Mouse (Mus musculus) kidney, postnatal 14 days (tissue): ENCODE data around the gene Gzmm.

Source experiments
- DNase-seq: peaks from one replicate; pipeline ENCODE4 v3.0.0; 2022; ENCODE audit warnings: mixed read lengths

The Gzmm gene

GRCm38 (mm10) chr10:79704065-79704969 lies 15.5 kb downstream of the Gzmm start, which contains the start of gene Bsg:
Gene Bsg, plus strand, starts transcription at chr10:79704491.
- peak; percentile 100 for DNase-seq

DNA sequence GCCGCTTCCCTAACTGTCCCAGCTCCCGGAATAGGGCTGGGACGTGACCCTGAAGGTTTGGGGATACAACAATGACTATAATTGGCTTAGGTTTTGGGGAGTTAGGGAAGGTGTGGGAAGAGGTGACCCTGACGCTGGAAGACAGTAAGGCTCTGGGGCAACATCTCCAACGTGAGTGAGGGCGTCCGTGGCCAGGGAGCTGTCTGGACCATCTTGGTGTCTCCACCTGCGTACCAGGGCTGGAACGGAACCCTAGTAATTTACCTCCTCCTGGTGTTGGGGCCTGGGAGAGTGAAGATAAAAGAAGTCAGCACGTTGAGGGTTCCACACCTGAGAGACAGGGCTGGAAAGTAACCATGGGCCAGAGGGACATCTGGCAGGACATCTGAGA lies 16.1 kb downstream of the Gzmm start:
- DNase-seq, result no peak

GRCm38 (mm10) chr10:79705951-79706350 lies 17.1 kb downstream of the Gzmm start:
- DNase-seq, result no peak

GRCm38 (mm10) chr10:79706406-79707094 lies 17.7 kb downstream of the Gzmm start:
- no peak for DNase-seq

- DNase-seq, result no peak
Observed at GRCm38 (mm10) chr10:79707162-79707561, 18.3 kb downstream of the Gzmm start.

- DNase-seq, result no peak
Observed at GRCm38 (mm10) chr10:79707759-79708158, 18.9 kb downstream of the Gzmm start.

GRCm38 (mm10) chr10:79708668-79709067 lies 19.8 kb downstream of the Gzmm start:
- DNase-seq, result no peak

DNA sequence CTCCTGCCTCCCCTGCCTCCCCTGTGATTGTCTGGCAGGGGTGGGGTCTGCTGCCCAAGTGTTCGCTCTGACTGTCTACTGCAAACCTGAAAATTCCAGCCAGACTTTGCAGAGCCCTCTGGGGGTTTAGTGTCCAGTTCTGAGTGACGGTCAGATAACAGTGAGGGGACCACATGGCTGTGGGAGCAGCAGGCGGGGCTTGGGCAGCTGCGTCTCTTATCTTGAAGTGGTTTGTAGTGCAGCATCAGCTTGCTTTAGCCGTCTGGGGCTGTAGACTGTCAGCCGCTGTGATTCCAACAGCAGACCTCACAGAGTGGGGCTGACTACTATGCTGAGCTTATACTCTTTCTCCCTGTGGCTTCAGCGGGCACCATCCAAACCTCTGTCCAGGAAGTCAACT lies 20.5 kb downstream of the Gzmm start:
- DNase-seq, result no peak

DNA sequence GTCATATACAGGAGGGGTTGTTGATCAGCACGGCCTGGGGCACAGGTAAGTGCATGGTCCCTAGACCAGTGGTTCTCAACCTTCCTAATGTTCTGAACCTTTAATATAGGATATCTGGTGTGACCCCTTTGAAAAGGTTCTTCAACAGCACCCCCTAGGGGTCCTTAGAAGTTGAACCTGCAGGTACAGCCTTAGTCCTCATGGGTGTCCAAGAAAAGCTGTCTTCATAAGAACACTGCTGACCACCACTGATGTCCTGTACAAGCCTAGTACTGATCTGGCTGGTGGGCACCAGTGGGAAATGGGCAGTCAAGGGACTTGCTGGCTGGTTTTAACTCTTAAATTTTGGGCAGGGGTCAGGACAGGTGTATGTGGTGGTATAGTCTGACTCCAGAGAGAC lies 23.2 kb downstream of the Gzmm start:
- DNase-seq, result no peak

GRCm38 (mm10) chr10:79712499-79713126 lies 23.8 kb downstream of the Gzmm start:
- DNase-seq, result peak; percentile 79

- no peak for DNase-seq
Observed at GRCm38 (mm10) chr10:79713163-79713562, 24.3 kb downstream of the Gzmm start.

- no peak for DNase-seq
Observed at GRCm38 (mm10) chr10:79714996-79715395, 26.2 kb downstream of the Gzmm start.

- DNase-seq, result no peak
Observed at GRCm38 (mm10) chr10:79716254-79716987, 27.6 kb downstream of the Gzmm start, which contains the start of gene Hcn2. Gene Hcn2, plus strand, starts transcription at chr10:79716634.

GRCm38 (mm10) chr10:79716988-79717355 lies 28.2 kb downstream of the Gzmm start:
- no peak for DNase-seq

DNA sequence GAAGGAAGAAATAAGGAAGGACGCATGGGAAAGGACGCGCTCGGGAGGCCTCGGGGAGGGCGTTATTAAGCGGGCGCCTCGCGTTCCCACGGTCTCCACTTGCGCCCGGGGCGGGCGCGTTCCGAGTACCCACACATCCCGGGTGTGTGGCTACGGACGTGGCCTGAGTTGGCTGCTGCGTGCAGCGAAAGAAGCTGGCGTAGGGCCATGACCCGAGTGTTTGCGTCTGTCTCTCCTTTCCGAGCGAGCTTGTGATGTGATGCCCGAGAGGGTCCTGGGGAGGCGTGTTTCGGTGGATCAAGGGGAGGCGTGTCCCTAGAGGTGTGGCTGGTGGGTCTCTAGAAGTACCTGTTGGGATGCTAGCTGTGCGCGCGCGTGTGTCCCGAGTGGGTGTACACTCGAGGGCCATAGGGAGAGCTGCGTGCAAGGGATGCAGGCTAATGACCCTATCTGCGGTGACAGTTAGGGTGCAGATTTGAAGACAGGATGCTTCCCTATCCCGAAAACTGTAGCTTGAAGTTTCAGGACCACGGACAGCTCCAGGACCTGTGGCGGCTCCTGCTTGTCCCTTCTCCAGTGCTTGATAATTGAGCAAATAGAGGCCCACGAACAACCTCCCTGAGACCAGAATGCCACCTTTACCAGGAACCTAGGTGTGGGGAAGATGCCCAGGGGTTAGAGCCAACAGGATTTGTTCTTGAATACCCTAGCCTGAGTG lies 29.0 kb downstream of the Gzmm start:
- DNase-seq, result peak; percentile 78

DNA sequence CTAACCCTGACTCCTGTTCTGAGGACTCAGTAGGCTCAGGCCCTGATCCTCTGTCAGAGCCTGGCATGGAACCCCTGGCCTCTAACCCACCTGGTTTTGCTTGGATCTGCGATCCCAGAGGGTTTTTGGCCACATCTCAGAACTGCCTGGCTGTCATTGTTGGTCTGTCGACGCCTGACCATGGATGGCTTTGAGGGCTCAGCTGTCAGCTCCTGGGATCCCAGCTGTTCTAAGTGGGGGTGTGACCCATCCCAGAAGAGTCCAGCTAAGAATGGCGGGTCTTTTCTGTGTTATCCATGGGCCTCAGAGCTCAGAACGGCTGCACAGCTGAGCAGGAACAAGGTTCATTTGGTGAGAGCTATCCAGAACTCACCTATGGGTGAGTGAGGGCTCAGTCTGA lies 32.3 kb downstream of the Gzmm start:
- DNase-seq, result no peak

DNA sequence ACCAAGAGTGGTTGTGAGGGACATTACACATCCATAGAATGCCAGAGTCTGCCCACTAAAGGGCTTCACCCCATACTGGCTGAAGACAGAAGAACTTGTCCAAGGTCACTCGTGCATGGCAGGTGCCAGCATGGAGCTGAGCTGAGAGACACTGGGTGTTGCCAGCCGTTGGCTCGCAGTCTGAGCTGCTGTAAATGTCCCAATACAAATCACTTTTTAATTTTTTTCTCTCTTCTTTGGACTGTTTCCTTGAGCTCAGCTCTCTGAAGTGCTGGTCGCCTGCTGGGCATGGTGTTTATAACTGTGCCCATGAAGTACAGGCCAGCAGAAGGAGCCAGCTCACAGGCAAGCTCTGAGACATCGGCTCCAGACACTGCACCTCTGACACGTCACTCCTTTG lies 34.2 kb downstream of the Gzmm start:
- no peak for DNase-seq

- DNase-seq, result no peak
Observed at GRCm38 (mm10) chr10:79723692-79724091, 34.9 kb downstream of the Gzmm start.

DNA sequence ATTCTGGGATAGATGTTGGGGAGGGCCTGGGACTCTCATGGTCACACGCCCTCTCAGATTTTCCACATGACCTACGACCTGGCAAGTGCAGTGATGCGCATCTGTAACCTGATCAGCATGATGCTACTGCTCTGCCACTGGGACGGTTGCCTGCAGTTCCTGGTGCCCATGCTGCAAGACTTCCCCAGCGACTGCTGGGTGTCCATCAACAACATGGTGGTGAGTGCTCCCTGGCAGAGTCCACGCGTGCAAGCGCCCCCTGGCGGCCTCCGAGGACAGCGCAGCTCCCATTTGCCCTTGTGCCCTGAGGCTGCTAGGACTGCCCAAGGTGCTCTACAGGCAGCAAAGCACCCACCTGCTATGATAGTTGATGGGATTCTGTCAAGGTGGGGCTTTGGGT lies 37.3 kb downstream of the Gzmm start:
- peak; percentile 55 for DNase-seq

- no peak for DNase-seq
Observed at GRCm38 (mm10) chr10:79728323-79729249, 39.8 kb downstream of the Gzmm start.

GRCm38 (mm10) chr10:79729357-79729965 lies 40.6 kb downstream of the Gzmm start:
- no peak for DNase-seq
